Mouse (Mus musculus) erythroblast, embryonic 14.5 days (primary cell): ENCODE measurements around the gene Eif3d. TPM values are rescaled to one million over a fixed set of nuclear protein-coding genes. Genes with fewer than 3 reads are reported as not detected.
A peak's percentile ranks its signal among the peaks of the same experiment; 100 is the strongest.

Source experiments
- H3K27me3 ChIP-seq: 2 replicates; pipeline ENCODE4 v1.6.1; 2012; ENCODE audit warnings: inconsistent platforms; ENCODE audit not compliant: control insufficient read depth
- H3K36me3 ChIP-seq: 2 replicates; pipeline ENCODE4 v1.6.1; 2012; ENCODE audit warnings: mild to moderate bottlenecking, inconsistent platforms; ENCODE audit not compliant: control insufficient read depth
- H3K4me1 ChIP-seq: 2 replicates; pipeline ENCODE4 v1.6.1; 2012; ENCODE audit warnings: inconsistent platforms; ENCODE audit not compliant: control insufficient read depth
- H3K4me3 ChIP-seq: replicated peaks from 2 replicates; pipeline ENCODE3; 2012; ENCODE audit warnings: moderate library complexity, mild to moderate bottlenecking, inconsistent platforms
- H3K9me3 ChIP-seq: 2 replicates; pipeline ENCODE4 v1.6.1; 2012; ENCODE audit warnings: low read length, inconsistent platforms, mixed read lengths; ENCODE audit not compliant: control insufficient read depth
- GATA1 ChIP-seq: IDR thresholded peaks from 2 replicates; pipeline ENCODE4 v1.6.1; 2012; ENCODE audit warnings: low read length, inconsistent platforms, mixed read lengths
- TAL1 ChIP-seq: IDR thresholded peaks from 3 replicates; pipeline ENCODE4 v1.6.1; 2012; ENCODE audit warnings: low read length, inconsistent platforms, mixed read lengths
- polyA plus RNA-seq: library from polyadenylated mRNA; stranded (reverse); fragments of >175 nt; gene quantifications from 2 replicates; pipeline ENCODE4 v1.2.3, GENCODE M21; 2012

Gene Eif3d
- polyA plus RNA-seq, 1 experiment = 8.3 TPM

GRCm38 (mm10) chr15:77956404-77956901, 14.2 kb downstream of the Eif3d start, which contains the start of gene Foxred2:
TSS of gene Foxred2 (minus strand) at chr15:77956722.
- TF ChIP-seq TAL1 (no peak), GATA1 (no peak)
- peaks cover 41% of the 10 kb centered on the region for H3K4me1 ChIP-seq
- H3K36me3 ChIP-seq = peaks cover 38% of the 10 kb centered on the region
- H3K27me3 ChIP-seq = peaks cover 47% of the 10 kb centered on the region
- peak within 1 kb of the TSS; percentile 59 for H3K4me3 ChIP-seq
- peaks cover 7% of the 10 kb centered on the region; the same call in 1 of the 2 replicates for H3K9me3 ChIP-seq

- Histone ChIP-seq H3K9me3 (peaks cover 7% of the 10 kb centered on the region; the same call in 1 of the 2 replicates), H3K36me3 (peaks cover 31% of the 10 kb centered on the region), H3K4me1 (peaks cover 38% of the 10 kb centered on the region), H3K27me3 (peaks cover 47% of the 10 kb centered on the region), H3K4me3 (peak overlapping the region; percentile 59)
- no peak for TF ChIP-seq TAL1
- no peak for TF ChIP-seq GATA1
These were observed 14.9 kb downstream of the Eif3d start for GRCm38 (mm10) chr15:77955440-77956403.

- Histone ChIP-seq H3K27me3 (peaks cover 47% of the 10 kb centered on the region), H3K9me3 (peaks cover 7% of the 10 kb centered on the region; the same call in 1 of the 2 replicates), H3K36me3 (peaks cover 17% of the 10 kb centered on the region), H3K4me3 (no peak overlapping the region), H3K4me1 (peaks cover 32% of the 10 kb centered on the region)
- TF ChIP-seq TAL1 = no peak
- no peak for TF ChIP-seq GATA1
These were observed 16.3 kb downstream of the Eif3d start for GRCm38 (mm10) chr15:77954362-77954761.

GRCm38 (mm10) chr15:77952921-77953320, 17.7 kb downstream of the Eif3d start:
- H3K4me3 ChIP-seq = no peak overlapping the region
- peaks cover 3% of the 10 kb centered on the region for H3K36me3 ChIP-seq
- peaks cover 7% of the 10 kb centered on the region; the same call in 1 of the 2 replicates for H3K9me3 ChIP-seq
- TF ChIP-seq TAL1 = no peak
- no peak for TF ChIP-seq GATA1
- peaks cover 24% of the 10 kb centered on the region for H3K4me1 ChIP-seq
- H3K27me3 ChIP-seq = peaks cover 47% of the 10 kb centered on the region

GRCm38 (mm10) chr15:77949061-77949460, 21.6 kb downstream of the Eif3d start:
- no peaks in the 10 kb centered on the region for H3K9me3 ChIP-seq
- no peak overlapping the region for H3K4me3 ChIP-seq
- H3K4me1 ChIP-seq = peaks cover 1% of the 10 kb centered on the region; the same call in 1 of the 2 replicates
- TF ChIP-seq TAL1 = no peak
- no peak for TF ChIP-seq GATA1
- H3K27me3 ChIP-seq = peaks cover 13% of the 10 kb centered on the region
- H3K36me3 ChIP-seq = no peaks in the 10 kb centered on the region

- TF ChIP-seq TAL1 (no peak), GATA1 (no peak)
- Histone ChIP-seq H3K27me3 (no peaks in the 10 kb centered on the region; the same call in 1 of the 2 replicates), H3K4me3 (no peak overlapping the region), H3K4me1 (peaks cover 1% of the 10 kb centered on the region; the same call in 1 of the 2 replicates), H3K9me3 (no peaks in the 10 kb centered on the region), H3K36me3 (no peaks in the 10 kb centered on the region)
These were observed 24.9 kb downstream of the Eif3d start for GRCm38 (mm10) chr15:77945711-77946110.

GRCm38 (mm10) chr15:77941563-77941962, 29.1 kb downstream of the Eif3d start:
- Histone ChIP-seq H3K9me3 (no peaks in the 10 kb centered on the region), H3K27me3 (peaks cover 6% of the 10 kb centered on the region), H3K4me1 (peaks cover 1% of the 10 kb centered on the region; the same call in 1 of the 2 replicates), H3K36me3 (no peaks in the 10 kb centered on the region), H3K4me3 (no peak overlapping the region)
- TF ChIP-seq GATA1 (no peak), TAL1 (no peak)

- no peak for TF ChIP-seq TAL1
- no peak for TF ChIP-seq GATA1
- H3K36me3 ChIP-seq = no peaks in the 10 kb centered on the region
- H3K27me3 ChIP-seq = peaks cover 15% of the 10 kb centered on the region; the same call in 1 of the 2 replicates
These were observed 32.1 kb downstream of the Eif3d start for GRCm38 (mm10) chr15:77938516-77938915.

GRCm38 (mm10) chr15:77935673-77936375, 34.8 kb downstream of the Eif3d start:
- TF ChIP-seq TAL1 (no peak), GATA1 (no peak)
- Histone ChIP-seq H3K4me1 (peaks cover 33% of the 10 kb centered on the region), H3K4me3 (no peak overlapping the region), H3K36me3 (no peaks in the 10 kb centered on the region; the same call in 1 of the 2 replicates), H3K27me3 (peaks cover 15% of the 10 kb centered on the region; the same call in 1 of the 2 replicates), H3K9me3 (no peaks in the 10 kb centered on the region)

More at GRCm38 (mm10) chr15:77938516-77938915, 32.1 kb downstream of the Eif3d start:
- no peak overlapping the region for H3K4me3 ChIP-seq
- no peaks in the 10 kb centered on the region for H3K9me3 ChIP-seq
- H3K4me1 ChIP-seq = peaks cover 8% of the 10 kb centered on the region
